Mouse (Mus musculus) hindbrain, embryonic 13.5 days (tissue): ENCODE data around the gene Gid4. TPM values are rescaled to one million over a fixed set of nuclear protein-coding genes. Genes with fewer than 3 reads are reported as not detected.
A peak's percentile ranks its signal among the peaks of the same experiment; 100 is the strongest.

Source experiments
- ATAC-seq: fragments of 200-750 bp; cut with Nextera tagmentation; 2 replicates; pipeline ENCODE4 v1.8.0; 2017; ENCODE audit warnings: moderate TSS enrichment; ENCODE audit not compliant: low FRiP score
- H3K27ac ChIP-seq: fragments of 300-500 bp; sonication (generic); 2 replicates; pipeline ENCODE4 v1.5.1; 2015; ENCODE audit warnings: inconsistent platforms, mild to moderate bottlenecking, moderate library complexity
- H3K27me3 ChIP-seq: fragments of 300-500 bp; sonication (generic); 2 replicates; pipeline ENCODE4 v1.6.1; 2015; ENCODE audit warnings: mild to moderate bottlenecking, inconsistent platforms
- H3K36me3 ChIP-seq: fragments of 300-500 bp; sonication (generic); 2 replicates; pipeline ENCODE4 v1.6.1; 2015; ENCODE audit warnings: mild to moderate bottlenecking, inconsistent platforms
- H3K4me1 ChIP-seq: fragments of 300-500 bp; sonication (generic); replicated peaks from 2 replicates; pipeline ENCODE4 v1.6.1; 2015; ENCODE audit warnings: inconsistent platforms
- H3K4me2 ChIP-seq: fragments of 300-500 bp; sonication (generic); 2 replicates; pipeline ENCODE4 v1.6.1; 2015; ENCODE audit warnings: inconsistent platforms, mild to moderate bottlenecking, moderate library complexity
- H3K4me3 ChIP-seq: fragments of 300-500 bp; sonication (generic); 2 replicates; pipeline ENCODE4 v1.5.1; 2015; ENCODE audit warnings: mild to moderate bottlenecking, inconsistent platforms
- H3K9ac ChIP-seq: fragments of 300-500 bp; sonication (generic); 2 replicates; pipeline ENCODE4 v1.6.1; 2015; ENCODE audit warnings: mild to moderate bottlenecking, inconsistent platforms
- H3K9me3 ChIP-seq: fragments of 300-500 bp; sonication (generic); 2 replicates; pipeline ENCODE4 v1.6.1; 2016; ENCODE audit warnings: inconsistent platforms
- WGBS: fragments of 180-500 bp; shearing (Covaris S2); methylation state at CpG from one replicate; pipeline ENCODE4 v1.1.7; 2015; 5-methylcytosine and 5-hydroxymethylcytosine counted together
- polyA plus RNA-seq: library from polyadenylated mRNA; unstranded; fragments of >200 nt; fragmentation: Nextera tagmentation; extraction: Ambion mirVana; gene quantifications from 2 replicates; pipeline ENCODE4 v1.2.1, GENCODE M21; 2015

The Gid4 gene
- polyA plus RNA-seq, result 20.7 and 21.7 TPM in 2 replicates

DNA sequence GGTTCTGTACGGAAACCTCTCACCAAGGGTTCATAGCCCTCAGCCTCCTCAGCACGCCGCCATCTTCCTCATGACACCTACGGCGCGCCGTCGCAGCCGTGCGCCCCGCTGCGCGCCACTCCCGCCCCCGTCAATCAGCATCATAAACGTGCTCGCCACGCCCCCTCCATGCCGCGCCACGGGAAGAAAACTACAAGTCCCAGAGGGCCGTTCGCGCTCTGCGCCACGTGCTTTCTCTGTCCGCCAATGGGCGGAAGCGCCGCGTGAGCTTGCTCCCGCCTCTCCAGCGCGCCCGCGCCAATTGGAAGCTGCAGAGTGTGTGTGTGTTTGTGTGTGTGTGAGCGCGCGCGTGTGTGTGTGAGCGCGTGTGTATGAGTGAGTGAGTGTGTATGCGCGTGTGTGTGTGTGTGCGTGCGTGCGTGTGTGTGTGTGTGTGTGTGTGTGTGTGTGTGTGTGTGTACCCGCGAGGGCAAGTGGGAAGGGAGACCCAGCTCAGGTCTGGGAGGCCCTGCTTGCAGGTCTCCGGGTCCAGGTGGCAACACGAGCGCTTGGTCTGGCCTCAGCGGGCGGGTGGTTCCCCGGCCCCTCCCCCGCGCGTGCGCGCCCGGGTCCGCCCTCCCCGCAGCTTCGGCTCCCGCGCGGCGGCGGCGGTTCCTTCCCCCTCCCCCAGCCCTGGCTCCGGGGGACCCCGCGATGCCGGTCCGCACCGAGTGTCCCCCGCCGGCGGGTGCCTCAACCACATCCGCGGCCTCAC, at the start of gene Gid4:
TSS of gene Gid4 (plus strand) at position 183 of the 754 bp plus-strand sequence.
- peaks cover 38% of the 10 kb centered on the region for H3K4me1 ChIP-seq
- peak within 1 kb of the TSS; percentile 81 for H3K4me2 ChIP-seq
- under 1% methylated on average over 66 of the region's 81 CpGs for WGBS
- peak within 1 kb of the TSS; percentile 92 for H3K27ac ChIP-seq
- H3K27me3 ChIP-seq, result no peaks in the 10 kb centered on the region
- no peaks in the 10 kb centered on the region for H3K36me3 ChIP-seq
- H3K9ac ChIP-seq, result peak within 1 kb of the TSS; percentile 88
- ATAC-seq, result peak; percentile 98
- H3K9me3 ChIP-seq, result no peaks in the 10 kb centered on the region
- H3K4me3 ChIP-seq, result peak within 1 kb of the TSS; percentile 79

DNA sequence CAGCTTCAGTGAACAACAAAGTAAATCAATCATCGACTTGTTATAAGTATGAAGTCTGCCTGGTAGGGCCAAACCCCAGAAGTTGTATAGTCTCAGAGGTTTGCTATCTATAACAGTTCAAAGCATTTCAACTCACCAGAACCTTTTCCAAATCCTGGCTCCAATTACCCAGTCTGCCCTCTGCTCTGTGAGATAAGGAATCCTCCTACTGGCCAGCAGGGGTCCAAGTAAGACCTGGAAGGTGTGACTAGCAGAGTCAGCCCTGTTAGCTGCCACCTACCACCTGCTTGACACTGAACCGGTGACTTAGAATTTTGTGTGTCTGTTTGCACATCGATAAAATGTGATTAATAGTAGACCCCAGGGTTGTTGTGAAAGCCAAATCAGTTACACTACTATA, 49.7 kb upstream of the Gid4 start:
- Histone ChIP-seq H3K9ac (no peak overlapping the region; the same call in 1 of the 2 replicates), H3K4me2 (no peak overlapping the region), H3K36me3 (no peaks in the 10 kb centered on the region), H3K27me3 (no peaks in the 10 kb centered on the region), H3K27ac (no peak overlapping the region), H3K4me3 (no peak overlapping the region), H3K9me3 (no peaks in the 10 kb centered on the region), H3K4me1 (peaks cover 7% of the 10 kb centered on the region; the same call in 1 of the 2 replicates)
- 82% methylated on average over 3 of the region's 3 CpGs for WGBS
- ATAC-seq, result no peak

DNA sequence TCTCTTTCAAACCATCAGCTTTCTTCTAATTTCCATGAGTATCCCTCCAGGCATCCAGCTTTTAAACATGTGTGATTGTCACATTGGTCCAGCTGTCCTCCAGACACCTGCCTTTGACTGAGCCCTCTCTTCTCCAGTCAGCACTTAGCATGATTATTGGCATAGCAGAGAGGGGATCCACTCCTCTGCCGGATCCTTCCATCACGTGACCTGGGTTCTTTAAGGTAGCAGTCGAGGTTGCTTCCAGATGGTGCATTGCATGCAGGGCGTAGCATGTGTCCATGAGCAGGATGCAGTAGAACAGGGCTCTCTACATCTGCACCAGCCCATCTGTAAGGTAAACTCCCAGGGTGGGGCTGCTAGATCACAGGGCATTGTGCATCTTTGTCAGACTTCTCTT, 48.0 kb upstream of the Gid4 start:
- Histone ChIP-seq H3K4me1 (peaks cover 7% of the 10 kb centered on the region; the same call in 1 of the 2 replicates), H3K9me3 (no peaks in the 10 kb centered on the region), H3K27ac (no peak overlapping the region), H3K9ac (no peak overlapping the region), H3K27me3 (no peaks in the 10 kb centered on the region), H3K4me3 (no peak overlapping the region), H3K36me3 (no peaks in the 10 kb centered on the region), H3K4me2 (no peak overlapping the region)
- no peak for ATAC-seq
- 77% methylated on average over 4 of the region's 4 CpGs for WGBS

DNA sequence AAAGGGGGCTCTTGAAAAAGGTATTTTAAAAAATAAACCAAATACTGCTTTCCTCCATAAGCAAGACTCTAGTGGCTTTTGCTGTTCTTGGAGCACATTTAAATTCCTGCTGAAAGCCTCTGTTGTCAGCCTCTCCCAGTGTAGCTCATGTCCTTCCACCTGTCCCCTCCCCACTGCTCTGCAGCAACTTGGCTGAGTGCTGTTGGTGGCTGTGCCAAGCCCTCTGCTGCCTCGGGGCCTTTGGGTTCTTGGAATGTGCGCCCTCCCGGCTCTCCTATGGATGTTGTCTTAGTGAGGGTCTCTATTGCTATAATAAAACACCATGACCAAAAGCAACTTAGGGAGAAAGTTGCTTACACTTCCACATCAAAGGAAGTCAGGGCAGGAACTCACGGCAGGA, 47.5 kb upstream of the Gid4 start:
- Histone ChIP-seq H3K27me3 (no peaks in the 10 kb centered on the region), H3K9me3 (no peaks in the 10 kb centered on the region), H3K4me1 (peaks cover 7% of the 10 kb centered on the region; the same call in 1 of the 2 replicates), H3K36me3 (no peaks in the 10 kb centered on the region), H3K4me3 (no peak overlapping the region), H3K27ac (no peak overlapping the region), H3K9ac (no peak overlapping the region), H3K4me2 (no peak overlapping the region)
- WGBS, result 79% methylated on average over 4 of the region's 4 CpGs
- ATAC-seq, result no peak

DNA sequence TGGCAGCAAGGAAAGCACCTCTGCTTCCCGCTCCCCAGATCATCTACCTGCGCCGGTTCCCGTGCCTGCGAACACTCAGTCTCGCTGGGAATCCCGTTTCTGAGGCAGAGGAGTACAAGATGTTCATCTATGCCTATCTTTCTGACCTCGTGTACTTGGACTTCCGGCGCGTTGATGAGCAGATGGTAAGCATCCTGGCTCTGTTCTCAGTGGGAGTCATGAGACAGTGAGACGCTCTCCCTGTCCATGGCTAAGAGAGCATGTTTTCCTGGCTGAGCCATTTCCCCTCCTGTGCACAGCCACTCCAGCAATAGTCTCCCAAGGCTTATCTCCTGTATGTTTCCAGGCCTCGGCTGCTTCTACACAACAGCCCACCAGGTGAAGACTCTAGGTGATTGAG, 46.5 kb upstream of the Gid4 start:
- Histone ChIP-seq H3K4me2 (no peak overlapping the region), H3K27ac (no peak overlapping the region), H3K27me3 (no peaks in the 10 kb centered on the region), H3K9me3 (no peaks in the 10 kb centered on the region), H3K4me1 (peaks cover 7% of the 10 kb centered on the region; the same call in 1 of the 2 replicates), H3K4me3 (no peak overlapping the region), H3K9ac (no peak overlapping the region), H3K36me3 (no peaks in the 10 kb centered on the region)
- 83% methylated on average over 13 of the region's 13 CpGs for WGBS
- ATAC-seq, result no peak

DNA sequence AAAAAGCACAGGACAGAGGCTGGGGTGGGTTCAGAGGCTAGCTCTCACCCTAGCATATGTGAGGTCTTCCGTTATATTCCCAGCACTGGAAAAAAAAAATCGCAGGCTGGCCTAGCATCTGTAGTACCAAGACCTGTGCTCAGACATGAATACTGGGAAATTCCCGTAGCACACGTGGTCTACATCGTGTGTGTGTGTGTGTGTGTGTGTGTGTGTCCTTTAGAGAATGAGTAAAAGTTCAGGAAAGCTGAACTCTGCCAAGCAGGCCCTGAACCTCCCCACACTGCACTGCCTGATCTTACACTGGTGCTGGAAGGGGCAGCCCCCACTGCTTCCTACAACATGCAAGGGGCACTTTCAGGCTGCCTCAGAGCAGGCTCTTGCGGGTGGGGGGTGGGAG, 42.5 kb upstream of the Gid4 start:
- 90% methylated on average over 6 of the region's 6 CpGs for WGBS
- H3K9me3 ChIP-seq, result no peaks in the 10 kb centered on the region
- H3K36me3 ChIP-seq, result no peaks in the 10 kb centered on the region
- no peaks in the 10 kb centered on the region for H3K27me3 ChIP-seq
- no peak for ATAC-seq
- H3K9ac ChIP-seq, result no peak overlapping the region
- H3K4me1 ChIP-seq, result no peaks in the 10 kb centered on the region
- no peak overlapping the region for H3K27ac ChIP-seq
- no peak overlapping the region for H3K4me2 ChIP-seq
- H3K4me3 ChIP-seq, result no peak overlapping the region

DNA sequence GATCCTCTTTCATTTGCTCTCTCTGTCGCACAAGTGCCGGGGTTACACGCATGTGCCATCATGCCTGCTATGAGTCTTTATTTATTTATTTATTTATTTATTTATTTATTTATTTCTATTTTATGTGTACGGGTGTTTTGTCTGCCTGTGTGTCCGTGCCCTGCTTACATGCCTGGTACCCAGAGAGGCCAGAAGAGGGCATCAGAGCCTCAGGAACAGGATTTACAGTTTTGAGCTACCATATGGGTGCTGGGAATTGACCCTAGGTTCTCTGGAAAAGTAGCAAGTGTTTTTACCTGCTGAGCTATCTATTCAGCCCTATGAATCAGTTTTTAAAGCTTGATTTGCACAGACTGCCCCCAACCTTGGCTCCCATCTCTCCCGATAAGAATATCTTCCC, 33.4 kb upstream of the Gid4 start:
- H3K9ac ChIP-seq, result no peak overlapping the region
- 94% methylated on average over 6 of the region's 6 CpGs for WGBS

DNA sequence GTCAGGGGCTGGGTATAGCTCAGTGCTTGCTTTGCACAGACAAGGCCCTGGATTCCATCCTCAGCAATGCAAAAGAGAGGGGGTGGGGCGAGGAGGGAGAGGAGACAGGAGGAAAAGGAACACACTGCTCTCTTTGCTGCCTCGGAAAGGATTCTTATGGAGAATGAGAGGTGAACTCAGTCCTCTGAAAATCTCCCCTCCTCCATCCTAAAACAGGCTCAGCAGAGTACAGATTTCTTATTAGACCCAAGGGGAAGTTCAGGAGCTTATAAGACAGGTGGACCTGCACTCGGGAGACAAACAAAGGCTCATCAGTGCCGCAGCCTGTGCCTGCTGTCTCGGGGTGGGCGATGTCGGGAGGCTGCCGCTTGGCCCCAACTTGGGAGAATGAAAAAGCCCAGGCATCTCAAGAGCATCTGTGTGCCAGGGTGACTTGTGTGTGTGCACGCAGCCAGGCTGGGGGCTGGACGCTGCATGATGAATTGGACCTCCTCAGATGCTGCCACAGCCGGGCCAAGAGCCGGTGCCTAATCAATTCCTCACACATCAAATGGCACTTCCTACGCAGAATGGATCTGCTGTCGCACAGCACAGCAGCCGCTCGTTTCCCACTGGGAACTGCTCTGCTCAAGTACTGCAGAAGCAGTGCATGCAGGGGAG, 32.1 kb upstream of the Gid4 start:
- Histone ChIP-seq H3K4me3 (peak overlapping the region; percentile 19), H3K4me1 (peaks cover 21% of the 10 kb centered on the region), H3K27me3 (no peaks in the 10 kb centered on the region), H3K36me3 (no peaks in the 10 kb centered on the region), H3K9ac (peak overlapping the region; percentile 64), H3K27ac (peak overlapping the region; percentile 97), H3K4me2 (peak overlapping the region; percentile 50), H3K9me3 (no peaks in the 10 kb centered on the region)
- peak; percentile 91 for ATAC-seq
- whole genome bisulfite sequencing, result 2% methylated on average over 16 of the region's 16 CpGs

More for the DNA sequence above, 33.4 kb upstream of the Gid4 start:
- peak overlapping the region; percentile 97 for H3K27ac ChIP-seq
- H3K4me1 ChIP-seq, result peaks cover 21% of the 10 kb centered on the region
- H3K27me3 ChIP-seq, result no peaks in the 10 kb centered on the region
- no peak for ATAC-seq
- no peak overlapping the region for H3K4me3 ChIP-seq
- no peaks in the 10 kb centered on the region for H3K9me3 ChIP-seq
- H3K4me2 ChIP-seq, result no peak overlapping the region
- H3K36me3 ChIP-seq, result no peaks in the 10 kb centered on the region

DNA sequence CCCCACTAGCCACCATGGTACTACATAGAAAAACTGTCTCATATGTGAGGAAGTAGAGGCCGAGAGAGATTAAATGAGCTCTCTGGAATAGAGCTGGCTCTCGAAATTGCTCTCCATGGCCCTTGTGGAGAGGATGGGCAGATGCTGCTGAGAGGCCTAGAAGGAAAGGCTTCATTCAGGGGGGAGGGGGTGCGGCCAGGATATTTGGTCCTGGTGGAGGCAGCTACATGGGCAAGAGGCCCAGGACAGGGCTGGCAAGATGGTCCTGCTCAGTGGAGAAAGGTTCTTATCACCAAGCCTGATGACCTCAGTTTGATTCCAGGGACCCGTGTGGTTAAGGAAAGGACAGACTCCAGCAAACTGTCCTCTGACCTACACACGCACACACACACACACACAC, 31.0 kb upstream of the Gid4 start:
- 73% methylated on average over 5 of the region's 5 CpGs for WGBS
- Histone ChIP-seq H3K9me3 (no peaks in the 10 kb centered on the region), H3K9ac (0 out of 2 replicates have a peak overlapping the region, but pooled peaks have one; percentile 20), H3K4me3 (no peak overlapping the region), H3K27ac (peak overlapping the region; percentile 97), H3K4me1 (peaks cover 21% of the 10 kb centered on the region), H3K4me2 (no peak overlapping the region), H3K27me3 (no peaks in the 10 kb centered on the region), H3K36me3 (no peaks in the 10 kb centered on the region)
- no peak for ATAC-seq

DNA sequence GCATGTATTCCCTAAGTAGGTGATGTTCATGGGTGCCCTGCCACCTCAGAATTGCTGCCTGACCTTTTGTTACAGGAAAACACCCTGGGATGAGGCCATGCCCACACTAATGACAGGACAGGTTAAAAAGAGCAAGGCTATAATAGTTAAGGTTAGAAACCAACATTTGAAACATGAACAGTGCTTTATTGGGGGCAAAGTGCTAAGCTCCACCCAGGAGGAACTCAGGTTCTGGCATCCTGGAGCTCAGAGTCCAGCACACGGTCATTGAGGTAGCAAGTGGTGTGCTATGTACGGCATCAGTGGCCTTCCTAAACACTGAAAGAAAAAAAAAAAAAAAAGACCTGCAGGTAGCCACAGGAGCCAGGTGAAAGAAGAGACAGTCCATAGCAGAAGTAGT, 29.0 kb upstream of the Gid4 start:
- H3K27ac ChIP-seq, result no peak overlapping the region
- H3K4me3 ChIP-seq, result no peak overlapping the region
- peaks cover 21% of the 10 kb centered on the region for H3K4me1 ChIP-seq
- H3K4me2 ChIP-seq, result no peak overlapping the region
- no peaks in the 10 kb centered on the region for H3K9me3 ChIP-seq
- 77% methylated on average over 2 of the region's 2 CpGs for WGBS
- H3K9ac ChIP-seq, result no peak overlapping the region
- H3K27me3 ChIP-seq, result no peaks in the 10 kb centered on the region
- no peak for ATAC-seq
- no peaks in the 10 kb centered on the region for H3K36me3 ChIP-seq

DNA sequence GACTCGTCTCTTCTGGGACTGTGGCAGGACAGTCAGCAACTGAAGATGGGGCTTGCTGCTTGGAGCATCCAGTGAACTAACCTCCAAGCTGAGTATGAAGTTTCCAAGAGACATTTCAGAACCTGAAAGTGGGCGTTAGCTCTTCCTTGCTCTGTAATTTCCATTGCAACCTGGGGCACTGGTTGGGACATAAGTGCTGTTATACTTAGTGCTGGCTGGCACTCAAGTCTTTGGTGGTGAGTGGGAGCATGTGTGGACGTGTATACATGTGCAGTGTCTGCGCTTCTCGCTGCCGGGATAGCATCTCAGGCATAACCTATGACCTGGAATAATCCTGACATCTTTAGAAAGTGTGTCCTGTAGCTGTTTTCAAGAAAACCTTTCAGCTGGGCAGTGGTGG, 25.6 kb upstream of the Gid4 start:
- Histone ChIP-seq H3K36me3 (no peaks in the 10 kb centered on the region), H3K9ac (no peak overlapping the region), H3K27me3 (no peaks in the 10 kb centered on the region), H3K9me3 (no peaks in the 10 kb centered on the region), H3K4me1 (peaks cover 9% of the 10 kb centered on the region; the same call in 1 of the 2 replicates), H3K4me2 (no peak overlapping the region), H3K4me3 (no peak overlapping the region), H3K27ac (no peak overlapping the region)
- 88% methylated on average over 6 of the region's 6 CpGs for WGBS
- ATAC-seq, result no peak

DNA sequence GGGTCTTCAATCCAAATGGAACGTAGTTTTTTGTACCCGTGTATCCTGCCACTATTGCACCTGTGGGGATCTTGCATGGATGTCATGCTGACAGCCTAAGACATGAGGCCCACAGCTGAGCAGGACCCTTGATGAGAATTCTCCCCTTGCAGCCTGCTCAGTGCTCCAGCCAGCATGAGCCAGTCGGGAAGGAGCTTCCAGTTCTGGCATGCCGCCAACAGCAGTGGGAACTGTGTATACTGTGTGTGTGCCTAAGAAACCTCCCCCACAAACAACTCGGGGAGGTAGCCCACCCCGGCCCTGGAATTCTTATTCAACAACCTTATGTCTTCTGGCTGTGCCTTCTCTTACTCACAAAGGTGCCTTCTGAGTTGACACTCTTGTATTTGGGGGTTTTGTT, 20.4 kb upstream of the Gid4 start:
- H3K4me3 ChIP-seq, result no peak overlapping the region
- WGBS, result 60% methylated on average over 6 of the region's 6 CpGs
- ATAC-seq, result no peak

More for the DNA sequence above, 20.4 kb upstream of the Gid4 start:
- H3K4me1 ChIP-seq, result peaks cover 13% of the 10 kb centered on the region
- no peak overlapping the region for H3K4me2 ChIP-seq
- H3K36me3 ChIP-seq, result peaks cover 11% of the 10 kb centered on the region
- no peaks in the 10 kb centered on the region for H3K27me3 ChIP-seq
- H3K27ac ChIP-seq, result no peak overlapping the region
- H3K9me3 ChIP-seq, result no peaks in the 10 kb centered on the region
- no peak overlapping the region for H3K9ac ChIP-seq
